ENCODE assay signal across 23 mouse cellular contexts in the genomic region with DNA sequence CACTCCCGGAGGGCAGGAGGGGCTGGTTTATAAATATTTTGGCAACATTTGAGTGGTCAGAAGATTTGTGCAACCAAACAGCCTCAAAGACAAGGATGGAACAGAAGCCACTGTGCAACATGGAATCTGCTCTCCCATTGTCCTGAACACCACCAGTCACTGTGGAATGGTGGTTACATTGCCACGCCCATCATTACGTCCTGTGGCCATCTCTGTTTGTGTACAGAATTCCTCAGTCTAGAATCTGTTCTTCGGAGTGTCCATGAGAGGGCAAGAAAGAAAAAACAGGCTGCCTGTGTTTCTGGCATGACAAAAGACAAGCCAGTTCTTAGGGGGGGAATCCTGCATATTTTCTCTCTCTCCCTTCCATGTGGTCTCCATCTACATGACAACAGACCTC.
A peak's percentile ranks its signal among the peaks of the same experiment; 100 is the strongest.
DNase-seq lines count a peak whose midpoint lies in the region; ATAC-seq and TF ChIP-seq lines count a peak whose summit lies in the region.
"Had no signal": no experiment of that assay in that cellular context is flagged by ENCODE, and none has a peak within 500 bp of the region (broad histone marks: within the 10 kb centered on the region; RNA-seq: fewer than 3 reads in every experiment).

No protein-coding gene starts in this region.

- H3K27me3 ChIP-seq in kidney, postnatal 0 days (ENCODE audit: insufficient read depth, low read length), result no peaks in the 10 kb centered on the region
- H3K27me3 ChIP-seq: embryonic facial prominence, embryonic 15.5 days; Patski had no signal

- DNase-seq in heart, adult 11 months, result peak; percentile 64
- no peak for DNase-seq in heart, postnatal 25 days (ENCODE audit: low spot score)
- peak; percentile 29 for DNase-seq in kidney, postnatal 0 days (ENCODE audit: low spot score)
- no peak for DNase-seq in kidney, postnatal 4 days
- DNase-seq in lung, postnatal 10 days, result peak; percentile 55
- DNase-seq in lung, postnatal 14 days, result no peak
- DNase-seq in R1 (ENCODE audit: low read depth, low spot score), result peak; percentile 74
- no peak for DNase-seq in frontal cortex, postnatal 10 days (ENCODE audit: low spot score in 2 of 2)
- DNase-seq: adrenal gland, postnatal 10 days; cerebellum, adult 11 months; cerebellum, adult 8-10 months; cerebellum, postnatal 14 days; embryo, embryonic 11 days; gastrocnemius, postnatal 36 days; heart, adult 18-20 months; heart, postnatal 10 days had no signal

- H3K4me3 ChIP-seq in kidney, postnatal 0 days (replicated peaks; ENCODE audit: low read depth, low read length), result no peak overlapping the region
- H3K4me3 ChIP-seq: embryonic facial prominence, embryonic 15.5 days; erythroblast, embryonic 14.5 days; forebrain, embryonic 10.5 days; heart, embryonic 10.5 days had no signal

- no peaks in the 10 kb centered on the region for H3K36me3 ChIP-seq in kidney, postnatal 0 days (ENCODE audit: insufficient read depth, low read length)
- H3K36me3 ChIP-seq: embryonic facial prominence, embryonic 15.5 days; forebrain, embryonic 10.5 days; heart, embryonic 10.5 days had no signal

- TF ChIP-seq CTCF in kidney, postnatal 0 days (IDR thresholded peaks at IDR 0.05; ENCODE audit: low read depth), result no peak

- H3K9ac ChIP-seq in kidney, postnatal 0 days (ENCODE audit: low read depth, low read length), result no peak overlapping the region
- H3K9ac ChIP-seq: embryonic facial prominence, embryonic 15.5 days had no signal

- WGBS in kidney, postnatal 0 days, result 66% methylated on average over 4 of the region's 4 CpGs

- intact Hi-C loops in heart, postnatal 25 days (cut with DNase I), result no loop called here

- H3K9me3 ChIP-seq in kidney, postnatal 0 days (replicated peaks; ENCODE audit: low read length), result no peaks in the 10 kb centered on the region
- H3K9me3 ChIP-seq: embryonic facial prominence, embryonic 15.5 days; forebrain, embryonic 10.5 days; heart, embryonic 10.5 days had no signal

- ATAC-seq in kidney, postnatal 0 days (replicated peaks; ENCODE audit: low FRiP score, low read depth), result no peak
- ATAC-seq: forebrain, embryonic 14.5 days; hindbrain, postnatal 0 days; Patski had no signal

- H3K4me2 ChIP-seq in kidney, postnatal 0 days (ENCODE audit: low read length), result no peak overlapping the region
- H3K4me2 ChIP-seq: embryonic facial prominence, embryonic 15.5 days had no signal

- H3K27ac ChIP-seq in kidney, postnatal 0 days, result no peak overlapping the region
- H3K27ac ChIP-seq: embryonic facial prominence, embryonic 15.5 days; heart, embryonic 10.5 days had no signal

- H3K4me1 ChIP-seq in kidney, postnatal 0 days (replicated peaks; ENCODE audit: insufficient read depth, low read length), result no peaks in the 10 kb centered on the region

Comparison
In these comparisons a context has a peak if more than half of its experiments do, and no peak if none do; other contexts are left out.
1. DNase-seq: peak in heart, adult 11 months (single experiment), kidney, postnatal 0 days (single experiment), lung, postnatal 10 days (single experiment) and R1 (single experiment); none in heart, postnatal 25 days (single experiment), kidney, postnatal 4 days (0 of 2), lung, postnatal 14 days (single experiment) and frontal cortex, postnatal 10 days (0 of 2).